Mouse (Mus musculus) limb, embryonic 14.5 days (tissue): ENCODE measurements around the gene Arfgef3. TPM values are rescaled to one million over a fixed set of nuclear protein-coding genes. Genes with fewer than 3 reads are reported as not detected.

Experiments used
- ATAC-seq: fragments of 200-750 bp; cut with Nextera tagmentation; 2 replicates; pipeline ENCODE4 v1.8.0; 2017; ENCODE audit warnings: low read depth, moderate number of reproducible peaks, moderate TSS enrichment; ENCODE audit not compliant: low FRiP score
- DNase-seq: peaks from one replicate; pipeline ENCODE4 v3.0.0-alpha.2; 2015; ENCODE audit warnings: low spot score
- H3K27ac ChIP-seq: fragments of 300-500 bp; sonication (generic); replicated peaks from 2 replicates; pipeline ENCODE4 v1.5.1; 2014; ENCODE audit warnings: low read depth, mild to moderate bottlenecking, low read length, moderate library complexity, mixed read lengths
- H3K27me3 ChIP-seq: fragments of 300-500 bp; sonication (generic); 2 replicates; pipeline ENCODE4 v1.6.1; 2014; ENCODE audit warnings: low read length, mixed read lengths; ENCODE audit not compliant: control insufficient read depth, insufficient read depth
- H3K36me3 ChIP-seq: fragments of 300-500 bp; sonication (generic); 2 replicates; pipeline ENCODE4 v1.6.1; 2014; ENCODE audit warnings: mild to moderate bottlenecking, low read length, moderate library complexity, mixed read lengths; ENCODE audit not compliant: control insufficient read depth, insufficient read depth
- H3K4me1 ChIP-seq: fragments of 300-500 bp; sonication (generic); 2 replicates; pipeline ENCODE4 v1.6.1; 2014; ENCODE audit warnings: antibody characterized with exemption, low read length, mixed read lengths; ENCODE audit not compliant: control insufficient read depth, insufficient read depth
- H3K4me2 ChIP-seq: fragments of 300-500 bp; sonication (generic); replicated peaks from 2 replicates; pipeline ENCODE4 v1.6.1; 2014; ENCODE audit warnings: low read depth, mild to moderate bottlenecking, low read length, moderate library complexity; ENCODE audit not compliant: severe bottlenecking
- H3K4me3 ChIP-seq: fragments of 300-500 bp; sonication (generic); replicated peaks from 2 replicates; pipeline ENCODE4 v1.5.1; 2014; ENCODE audit warnings: low read length
- H3K9ac ChIP-seq: fragments of 300-500 bp; sonication (generic); 2 replicates; pipeline ENCODE4 v1.6.1; 2014; ENCODE audit warnings: mild to moderate bottlenecking, low read depth, low read length, moderate library complexity; ENCODE audit not compliant: severe bottlenecking
- H3K9me3 ChIP-seq: fragments of 300-500 bp; sonication (generic); 2 replicates; pipeline ENCODE4 v1.6.1; 2016; ENCODE audit warnings: low read length; ENCODE audit not compliant: control insufficient read depth
- POLR2A ChIP-seq: fragments of 200-500 bp; IDR thresholded peaks from 2 replicates; pipeline ENCODE4 v1.8.0; 2012; ENCODE audit warnings: inconsistent platforms, mild to moderate bottlenecking, moderate library complexity, borderline replicate concordance; ENCODE audit not compliant: insufficient read depth, insufficient read length; ENCODE audit errors: extremely low read depth
- WGBS: fragments of 180-500 bp; shearing (Covaris S2); extraction: QIAGEN DNeasy Blood & Tissue Kit; methylation state at CpG from one replicate; pipeline ENCODE4 v1.1.7; 2014; 5-methylcytosine and 5-hydroxymethylcytosine counted together
- polyA plus RNA-seq, 2 experiments: library from polyadenylated mRNA; depleted of rRNA in 1 of 2; stranded (reverse) in 1 of 2; unstranded in 1 of 2; fragments of >200 nt; fragmentation: Nextera tagmentation in 1 of 2; extraction: Ambion mirVana in 1 of 2; gene quantifications; 2 replicates each; pipeline versions ENCODE4 v1.2.1 to v1.2.3; 2012 to 2014

Arfgef3 gene
- polyA plus RNA-seq (2012; rRNA removed) (0.85 and 0.87 TPM in 2 replicates), polyA plus RNA-seq (2014; fragmentation: Nextera tagmentation; extraction: Ambion mirVana) (0.83 and 1.0 TPM in 2 replicates)

- H3K27ac ChIP-seq, result no peak within 1 kb of the TSS
- peak within 1 kb of the TSS; percentile 50 for H3K4me3 ChIP-seq
- ATAC-seq (no peak), DNase-seq (peak; percentile 33)
- no peak for TF ChIP-seq POLR2A
- H3K9me3 ChIP-seq, result no peaks in the 10 kb centered on the region
- H3K36me3 ChIP-seq, result no peaks in the 10 kb centered on the region
- 2% methylated on average over 50 of the region's 50 CpGs for WGBS
- H3K27me3 ChIP-seq, result 0 out of 2 replicates have a peak, but pooled peaks cover 10% of the 10 kb centered on the region
- H3K4me1 ChIP-seq, result 0 out of 2 replicates have a peak, but pooled peaks cover 4% of the 10 kb centered on the region
- peak within 1 kb of the TSS; percentile 53 for H3K9ac ChIP-seq
- peak within 1 kb of the TSS; percentile 92 for H3K4me2 ChIP-seq
Measured at GRCm38 (mm10) chr10:18743286-18744142, at the start of gene Arfgef3. TSS of gene Arfgef3 (minus strand) at chr10:18743949.

GRCm38 (mm10) chr10:18790063-18790462 lies 46.3 kb upstream of the Arfgef3 start:
- Histone ChIP-seq H3K9ac (no peak overlapping the region), H3K9me3 (no peaks in the 10 kb centered on the region), H3K27ac (no peak overlapping the region), H3K4me3 (no peak overlapping the region), H3K4me2 (no peak overlapping the region), H3K36me3 (no peaks in the 10 kb centered on the region), H3K27me3 (no peaks in the 10 kb centered on the region), H3K4me1 (no peaks in the 10 kb centered on the region)
- ATAC-seq, result no peak
- no peak for TF ChIP-seq POLR2A
- DNase-seq, result no peak
- 83% methylated on average over 4 of the region's 4 CpGs for WGBS

GRCm38 (mm10) chr10:18788601-18789000 lies 44.9 kb upstream of the Arfgef3 start:
- no peak overlapping the region for H3K4me3 ChIP-seq
- 53% methylated on average over 1 of the region's 1 CpGs for WGBS
- DNase-seq, result no peak
- H3K9me3 ChIP-seq, result no peaks in the 10 kb centered on the region
- ATAC-seq, result no peak
- no peak overlapping the region for H3K9ac ChIP-seq
- H3K4me1 ChIP-seq, result no peaks in the 10 kb centered on the region
- TF ChIP-seq POLR2A, result no peak
- H3K4me2 ChIP-seq, result no peak overlapping the region
- no peaks in the 10 kb centered on the region for H3K36me3 ChIP-seq
- no peaks in the 10 kb centered on the region for H3K27me3 ChIP-seq
- no peak overlapping the region for H3K27ac ChIP-seq

GRCm38 (mm10) chr10:18786693-18787092 lies 42.9 kb upstream of the Arfgef3 start, which contains the start of gene Gm4922:
TSS of gene Gm4922 (minus strand) at chr10:18786793.
- Histone ChIP-seq H3K27me3 (no peaks in the 10 kb centered on the region), H3K4me1 (no peaks in the 10 kb centered on the region), H3K36me3 (no peaks in the 10 kb centered on the region), H3K4me3 (no peak within 1 kb of the TSS), H3K4me2 (no peak within 1 kb of the TSS), H3K9ac (no peak within 1 kb of the TSS), H3K27ac (no peak within 1 kb of the TSS), H3K9me3 (no peaks in the 10 kb centered on the region)
- WGBS, result 84% methylated on average over 1 of the region's 1 CpGs
- DNase-seq (no peak), ATAC-seq (no peak)
- no peak for TF ChIP-seq POLR2A

- no peak for TF ChIP-seq POLR2A
- no peaks in the 10 kb centered on the region for H3K36me3 ChIP-seq
- H3K4me1 ChIP-seq, result no peaks in the 10 kb centered on the region
- H3K27me3 ChIP-seq, result no peaks in the 10 kb centered on the region
- H3K9me3 ChIP-seq, result no peaks in the 10 kb centered on the region
- H3K27ac ChIP-seq, result no peak overlapping the region
- no peak overlapping the region for H3K4me3 ChIP-seq
- WGBS, result 47% methylated on average over 3 of the region's 3 CpGs
- DNase-seq (no peak), ATAC-seq (no peak)
- no peak overlapping the region for H3K9ac ChIP-seq
- H3K4me2 ChIP-seq, result no peak overlapping the region
Measured at GRCm38 (mm10) chr10:18777546-18777945, 33.8 kb upstream of the Arfgef3 start.
